Mouse (Mus musculus): Measurements from ENCODE around the gene March6. TPM values are rescaled to one million over a fixed set of nuclear protein-coding genes. Genes with fewer than 3 reads are reported as not detected.

The March6 gene
- polyA plus RNA-seq, 1 experiment: 91.4 TPM

- no peak for TF ChIP-seq GATA1 (IDR thresholded peaks at IDR 0.05; ENCODE audit: low read length)
Measured at GRCm38 (mm10) chr15:31454096-31454860, 76.6 kb downstream of the March6 start.

- TF ChIP-seq GATA1 (IDR thresholded peaks at IDR 0.05; ENCODE audit: low read length): no peak
Measured at GRCm38 (mm10) chr15:31453098-31453916, 77.5 kb downstream of the March6 start, which contains the start of gene Ropn1l. TSS of gene Ropn1l (minus strand) at chr15:31453737.

- no peak for TF ChIP-seq GATA1 (IDR thresholded peaks at IDR 0.05; ENCODE audit: low read length)
Measured at GRCm38 (mm10) chr15:31452336-31453097, 78.3 kb downstream of the March6 start.

GRCm38 (mm10) chr15:31449772-31450171, 81.1 kb downstream of the March6 start:
- no peak for TF ChIP-seq GATA1 (IDR thresholded peaks at IDR 0.05; ENCODE audit: low read length)

- TF ChIP-seq GATA1 (IDR thresholded peaks at IDR 0.05; ENCODE audit: low read length): no peak
Measured at GRCm38 (mm10) chr15:31447121-31447520, 83.7 kb downstream of the March6 start.

- TF ChIP-seq GATA1 (IDR thresholded peaks at IDR 0.05; ENCODE audit: low read length): no peak
Measured at GRCm38 (mm10) chr15:31442698-31443097, 88.2 kb downstream of the March6 start.

- TF ChIP-seq GATA1 (IDR thresholded peaks at IDR 0.05; ENCODE audit: low read length): no peak
Measured at GRCm38 (mm10) chr15:31441996-31442395, 88.9 kb downstream of the March6 start.

- no peak for TF ChIP-seq GATA1 (IDR thresholded peaks at IDR 0.05; ENCODE audit: low read length)
Measured at GRCm38 (mm10) chr15:31436811-31437210, 94.0 kb downstream of the March6 start.

GRCm38 (mm10) chr15:31436083-31436482, 94.8 kb downstream of the March6 start:
- no peak for TF ChIP-seq GATA1 (IDR thresholded peaks at IDR 0.05; ENCODE audit: low read length)

GRCm38 (mm10) chr15:31433768-31434167, 97.1 kb downstream of the March6 start:
- TF ChIP-seq GATA1 (IDR thresholded peaks at IDR 0.05; ENCODE audit: low read length): no peak

- TF ChIP-seq GATA1 (IDR thresholded peaks at IDR 0.05; ENCODE audit: low read length): no peak
Measured at GRCm38 (mm10) chr15:31431847-31432246, 99.0 kb downstream of the March6 start.

- TF ChIP-seq GATA1 (IDR thresholded peaks at IDR 0.05; ENCODE audit: low read length): no peak
Measured at GRCm38 (mm10) chr15:31430014-31430413, 100.8 kb downstream of the March6 start.

- no peak for TF ChIP-seq GATA1 (IDR thresholded peaks at IDR 0.05; ENCODE audit: low read length)
Measured at GRCm38 (mm10) chr15:31429429-31429828, 101.4 kb downstream of the March6 start.

GRCm38 (mm10) chr15:31428571-31428970, 102.3 kb downstream of the March6 start:
- no peak for TF ChIP-seq GATA1 (IDR thresholded peaks at IDR 0.05; ENCODE audit: low read length)

GRCm38 (mm10) chr15:31427390-31427789, 103.5 kb downstream of the March6 start:
- TF ChIP-seq GATA1 (IDR thresholded peaks at IDR 0.05; ENCODE audit: low read length): no peak
